Mouse (Mus musculus) C2C12 (cell line): ENCODE measurements around the gene Trp53i13. TPM values are rescaled to one million over a fixed set of nuclear protein-coding genes. Genes with fewer than 3 reads are reported as not detected.

Experiments used
- H3K27me3 ChIP-seq: one replicate; pipeline ENCODE4 v1.6.1; 2011; ENCODE audit not compliant: control insufficient read depth, insufficient read depth, insufficient read length
- H3K36me3 ChIP-seq: one replicate; pipeline ENCODE4 v1.6.1; 2011; ENCODE audit not compliant: control insufficient read depth, insufficient read depth
- H3K4me3 ChIP-seq: one replicate; pipeline ENCODE4 v1.5.1; 2011; ENCODE audit warnings: mild to moderate bottlenecking, control low read depth; ENCODE audit not compliant: poor library complexity, insufficient read depth, severe bottlenecking
- H3K79me2 ChIP-seq: one replicate; pipeline ENCODE4 v1.6.1; 2011; ENCODE audit not compliant: control insufficient read depth, insufficient read depth
- H3K79me3 ChIP-seq: one replicate; pipeline ENCODE4 v1.6.1; 2011; ENCODE audit warnings: low read depth, control low read depth
- H3ac ChIP-seq: one replicate; pipeline ENCODE3; 2011; ENCODE audit warnings: low read depth; ENCODE audit not compliant: control insufficient read depth, insufficient read length
- CEBPB ChIP-seq: IDR thresholded peaks from one replicate; pipeline ENCODE4 v1.6.1; 2011; ENCODE audit warnings: low read depth, mild to moderate bottlenecking, control low read depth, moderate library complexity
- CTCF ChIP-seq: IDR thresholded peaks from one replicate; pipeline ENCODE4 v1.5.1; 2011; ENCODE audit not compliant: control insufficient read depth, insufficient read depth, insufficient read length
- FOSL1 ChIP-seq: IDR thresholded peaks from one replicate; pipeline ENCODE4 v1.8.0; 2011; ENCODE audit warnings: mild to moderate bottlenecking, low read length; ENCODE audit not compliant: poor library complexity, insufficient read depth, severe bottlenecking
- MAX ChIP-seq: IDR thresholded peaks from one replicate; pipeline ENCODE4 v1.6.1; 2011; ENCODE audit warnings: mild to moderate bottlenecking, control low read depth
- MYOD1 ChIP-seq: IDR thresholded peaks from one replicate; pipeline ENCODE4 v1.6.1; 2011; ENCODE audit warnings: low read depth; ENCODE audit not compliant: control insufficient read depth, insufficient read length
- MYOG ChIP-seq: IDR thresholded peaks from one replicate; pipeline ENCODE4 v1.6.1; 2011; ENCODE audit not compliant: control insufficient read depth, insufficient read length; ENCODE audit errors: extremely low read depth
- USF1 ChIP-seq: IDR thresholded peaks from one replicate; pipeline ENCODE4 v1.6.1; 2011; ENCODE audit warnings: low read depth, mild to moderate bottlenecking, control low read depth, moderate library complexity
- polyA plus RNA-seq: library from polyadenylated mRNA; unstranded; fragments of >200 nt; fragmentation: generic; extraction: Trizol; gene quantifications from one replicate; pipeline ENCODE4 v1.2.1, GENCODE M21; 2012; ENCODE audit warnings: missing spikeins

Gene Trp53i13
- polyA plus RNA-seq, 1 experiment: 18.2 TPM

DNA sequence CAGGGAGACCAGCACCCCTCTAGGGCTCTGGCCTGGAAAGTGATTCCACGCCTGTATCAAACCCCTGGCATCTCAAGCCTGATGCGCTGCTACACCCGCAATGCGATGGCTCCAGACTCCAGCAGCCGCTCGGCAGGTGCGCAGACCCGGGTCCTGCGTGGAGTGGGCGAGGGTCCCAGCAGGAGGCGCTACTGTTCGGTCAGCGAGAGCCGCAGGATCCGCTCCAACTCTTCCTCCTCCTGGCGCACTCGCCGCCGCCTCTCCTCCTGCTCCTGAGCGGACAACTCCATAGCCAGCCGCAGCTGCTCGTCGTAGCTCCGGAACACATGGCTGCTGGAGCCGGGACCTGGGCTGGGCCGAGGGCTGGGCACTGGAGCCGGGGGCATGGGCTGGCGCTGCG is 44.4 kb downstream of the Trp53i13 start:
- Histone ChIP-seq H3ac (no peak overlapping the region), H3K36me3 (peaks cover 54% of the 10 kb centered on the region)

DNA sequence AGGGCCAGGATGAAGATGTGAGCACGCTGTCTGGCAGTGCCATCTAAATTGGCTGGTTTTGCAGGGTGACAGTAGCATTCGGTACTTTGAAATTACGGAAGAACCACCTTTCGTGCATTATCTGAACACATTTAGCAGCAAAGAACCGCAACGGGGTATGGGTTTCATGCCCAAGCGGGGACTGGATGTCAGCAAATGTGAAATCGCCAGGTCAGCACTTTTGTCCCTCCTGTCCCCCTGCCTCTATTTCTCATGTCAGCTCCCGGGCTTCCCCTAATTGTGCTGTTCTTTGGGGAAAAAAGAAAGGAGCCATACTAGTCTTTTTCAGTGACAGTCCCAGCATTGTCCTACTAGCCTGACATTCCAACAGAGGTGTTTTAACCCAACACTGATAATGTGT is 47.4 kb downstream of the Trp53i13 start:
- no peak overlapping the region for H3K4me3 ChIP-seq
- H3K79me3 ChIP-seq: peaks cover 3% of the 10 kb centered on the region
- H3ac ChIP-seq: no peak overlapping the region
- peaks cover 5% of the 10 kb centered on the region for H3K79me2 ChIP-seq
- no peak for TF ChIP-seq USF1
- TF ChIP-seq CTCF: no peak
- TF ChIP-seq CEBPB: no peak
- TF ChIP-seq FOSL1: no peak
- TF ChIP-seq MYOD1: no peak
- TF ChIP-seq MYOG: no peak
- TF ChIP-seq MAX: no peak
- no peaks in the 10 kb centered on the region for H3K27me3 ChIP-seq
- H3K36me3 ChIP-seq: peaks cover 36% of the 10 kb centered on the region

More for the DNA sequence above, 44.4 kb downstream of the Trp53i13 start:
- no peaks in the 10 kb centered on the region for H3K27me3 ChIP-seq
- TF ChIP-seq CEBPB (no peak), FOSL1 (no peak), CTCF (no peak), MYOD1 (no peak), MYOG (no peak), USF1 (no peak), MAX (no peak)
- peaks cover 2% of the 10 kb centered on the region for H3K79me3 ChIP-seq
- H3K4me3 ChIP-seq: no peak overlapping the region
- no peaks in the 10 kb centered on the region for H3K79me2 ChIP-seq

DNA sequence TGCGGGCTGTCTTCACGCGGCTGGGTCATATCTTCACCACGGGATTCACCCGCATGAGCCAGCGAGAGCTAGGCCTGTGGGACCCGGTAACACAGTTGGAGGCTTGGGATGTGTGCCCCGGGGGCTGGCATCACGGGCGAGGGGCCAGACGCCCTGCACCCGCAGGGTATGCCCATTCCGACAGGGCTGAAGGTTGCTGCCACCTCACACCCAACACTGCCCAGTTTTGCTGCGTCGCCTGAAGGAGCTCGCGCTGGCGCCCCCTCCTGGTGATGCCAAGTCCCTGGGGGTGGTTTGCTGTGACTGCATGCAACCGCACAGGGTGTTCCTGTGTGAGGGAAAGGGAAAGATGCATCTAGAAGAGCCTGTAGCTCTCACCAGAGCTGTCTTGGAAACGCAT is 48.0 kb downstream of the Trp53i13 start:
- no peaks in the 10 kb centered on the region for H3K27me3 ChIP-seq
- peaks cover 30% of the 10 kb centered on the region for H3K36me3 ChIP-seq
- peaks cover 4% of the 10 kb centered on the region for H3K79me3 ChIP-seq
- no peak overlapping the region for H3K4me3 ChIP-seq
- H3K79me2 ChIP-seq: peaks cover 8% of the 10 kb centered on the region
- TF ChIP-seq FOSL1 (no peak), MYOG (no peak), CTCF (peak; percentile 67)
- H3ac ChIP-seq: no peak overlapping the region

DNA sequence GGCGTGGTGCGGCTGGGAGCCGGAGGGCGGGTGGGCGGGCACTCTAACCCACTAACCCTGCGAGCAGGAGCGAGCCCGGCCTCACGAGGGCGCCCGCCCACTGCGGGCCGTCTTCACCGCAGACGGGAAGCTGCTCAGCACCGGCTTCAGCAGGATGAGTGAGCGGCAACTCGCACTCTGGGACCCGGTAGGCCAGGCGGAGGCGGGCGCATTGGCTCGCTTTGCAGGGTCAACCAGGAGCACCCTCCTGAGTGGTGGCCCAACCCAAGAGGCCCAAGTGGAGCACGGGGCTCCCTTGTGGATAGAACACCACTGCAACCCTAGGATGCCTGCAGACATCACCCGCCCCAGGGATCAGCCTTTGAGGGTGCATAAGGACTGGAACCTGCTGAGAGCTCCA is 48.6 kb downstream of the Trp53i13 start:
- TF ChIP-seq FOSL1 (no peak), CEBPB (no peak), USF1 (no peak), MAX (no peak), MYOG (no peak), MYOD1 (no peak), CTCF (no peak)
- Histone ChIP-seq H3K79me2 (peaks cover 8% of the 10 kb centered on the region), H3K79me3 (peaks cover 4% of the 10 kb centered on the region), H3K4me3 (no peak overlapping the region), H3K27me3 (no peaks in the 10 kb centered on the region), H3ac (no peak overlapping the region), H3K36me3 (peaks cover 26% of the 10 kb centered on the region)

DNA sequence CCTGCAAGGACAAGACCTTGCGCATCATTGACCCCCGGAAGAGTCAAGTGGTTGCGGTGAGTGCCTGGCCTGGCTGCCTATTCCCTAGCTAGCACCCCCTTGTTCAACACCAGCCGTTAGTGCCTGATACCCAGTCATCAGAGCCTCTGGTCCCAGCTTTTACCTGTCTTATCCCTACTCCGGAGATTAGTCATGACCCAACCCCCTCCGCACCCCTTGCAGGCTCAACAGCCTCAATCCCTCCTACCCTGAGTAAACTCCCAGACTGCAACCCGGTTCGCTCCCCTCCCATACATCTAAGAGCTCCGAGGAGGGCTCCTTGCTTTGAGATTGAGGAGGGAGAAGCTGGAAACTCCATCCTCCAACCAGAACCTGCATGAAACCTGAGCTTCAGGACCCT is 49.2 kb downstream of the Trp53i13 start:
- no peak overlapping the region for H3ac ChIP-seq
- no peak for TF ChIP-seq MAX
- peaks cover 8% of the 10 kb centered on the region for H3K79me2 ChIP-seq
- H3K79me3 ChIP-seq: peaks cover 4% of the 10 kb centered on the region
- H3K36me3 ChIP-seq: peaks cover 20% of the 10 kb centered on the region
- H3K4me3 ChIP-seq: no peak overlapping the region
- H3K27me3 ChIP-seq: no peaks in the 10 kb centered on the region

DNA sequence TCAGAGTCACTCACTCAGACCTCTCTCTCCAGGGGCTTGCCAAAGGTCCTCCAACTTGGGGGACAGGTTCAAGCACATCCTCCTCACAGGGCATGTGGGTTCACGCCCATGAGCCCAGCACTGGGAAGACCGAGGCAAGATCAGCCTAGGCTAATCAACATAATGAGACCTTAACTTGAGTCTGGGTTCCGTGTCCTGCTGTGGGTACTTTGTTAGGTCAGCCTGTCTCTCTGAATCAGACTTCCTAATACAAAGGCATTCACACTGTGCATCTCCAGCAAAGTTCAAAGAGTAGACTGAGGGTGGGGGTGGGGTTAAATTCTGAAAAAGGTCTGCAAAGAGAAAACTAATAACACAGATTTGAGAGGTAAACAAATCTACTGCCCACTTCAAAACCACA is 50.7 kb downstream of the Trp53i13 start:
- Histone ChIP-seq H3ac (peak overlapping the region; percentile 37), H3K79me3 (peaks cover 4% of the 10 kb centered on the region), H3K4me3 (no peak overlapping the region), H3K27me3 (no peaks in the 10 kb centered on the region), H3K79me2 (peaks cover 8% of the 10 kb centered on the region), H3K36me3 (peaks cover 6% of the 10 kb centered on the region)
- TF ChIP-seq CTCF: no peak
- TF ChIP-seq USF1: no peak
- no peak for TF ChIP-seq CEBPB
- no peak for TF ChIP-seq FOSL1
- TF ChIP-seq MAX: no peak
- no peak for TF ChIP-seq MYOG
- TF ChIP-seq MYOD1: no peak
